Mouse (Mus musculus) cerebellum, adult 2 months (tissue): ENCODE measurements around the gene Spata20.

Experiments
- CTCF ChIP-seq: fragments of 200-500 bp; IDR thresholded peaks from 2 replicates; pipeline ENCODE4 v1.5.1; 2011; ENCODE audit warnings: low read depth, mild to moderate bottlenecking, control low read depth, low read length, moderate library complexity, borderline replicate concordance; ENCODE audit not compliant: insufficient read depth
- POLR2A ChIP-seq: fragments of 200-500 bp; IDR thresholded peaks from 2 replicates; pipeline ENCODE4 v1.6.1; 2011; ENCODE audit warnings: low read length, control low read depth, borderline replicate concordance; ENCODE audit not compliant: insufficient read depth

DNA sequence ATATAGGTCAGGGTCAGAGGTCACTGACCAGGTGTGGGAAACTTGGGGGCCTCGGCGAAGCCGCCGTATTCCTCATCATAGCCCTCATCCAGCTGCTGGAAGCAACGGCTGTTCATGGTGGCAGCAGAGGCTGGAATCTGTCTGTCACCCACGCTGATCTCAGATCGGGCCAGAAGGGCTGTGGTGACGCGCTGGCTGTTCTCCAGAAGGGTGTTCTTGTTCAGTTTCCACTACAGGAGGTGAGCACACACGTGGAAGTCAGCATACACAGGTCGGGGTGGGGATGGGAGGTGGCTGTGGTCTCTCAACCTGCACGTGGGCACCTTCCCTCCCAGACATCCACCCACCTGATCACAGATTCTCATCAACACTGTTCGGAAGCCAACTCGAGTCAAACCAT is 2.1 kb downstream of the Spata20 start:
- TF ChIP-seq CTCF = no peak
- TF ChIP-seq POLR2A = no peak
